Mouse (Mus musculus) limb, embryonic 14.5 days (tissue): ENCODE data around the gene Hist1h2bh. TPM values are rescaled to one million over a fixed set of nuclear protein-coding genes. Genes with fewer than 3 reads are reported as not detected.
A peak's percentile ranks its signal among the peaks of the same experiment; 100 is the strongest.

Source experiments
- ATAC-seq: fragments of 200-750 bp; cut with Nextera tagmentation; 2 replicates; pipeline ENCODE4 v1.8.0; 2017; ENCODE audit warnings: low read depth, moderate number of reproducible peaks, moderate TSS enrichment; ENCODE audit not compliant: low FRiP score
- DNase-seq: peaks from one replicate; pipeline ENCODE4 v3.0.0-alpha.2; 2015; ENCODE audit warnings: low spot score
- H3K27ac ChIP-seq: fragments of 300-500 bp; sonication (generic); replicated peaks from 2 replicates; pipeline ENCODE4 v1.5.1; 2014; ENCODE audit warnings: low read depth, mild to moderate bottlenecking, low read length, moderate library complexity, mixed read lengths
- H3K27me3 ChIP-seq: fragments of 300-500 bp; sonication (generic); 2 replicates; pipeline ENCODE4 v1.6.1; 2014; ENCODE audit warnings: low read length, mixed read lengths; ENCODE audit not compliant: control insufficient read depth, insufficient read depth
- H3K36me3 ChIP-seq: fragments of 300-500 bp; sonication (generic); 2 replicates; pipeline ENCODE4 v1.6.1; 2014; ENCODE audit warnings: mild to moderate bottlenecking, low read length, moderate library complexity, mixed read lengths; ENCODE audit not compliant: control insufficient read depth, insufficient read depth
- H3K4me1 ChIP-seq: fragments of 300-500 bp; sonication (generic); 2 replicates; pipeline ENCODE4 v1.6.1; 2014; ENCODE audit warnings: antibody characterized with exemption, low read length, mixed read lengths; ENCODE audit not compliant: control insufficient read depth, insufficient read depth
- H3K4me2 ChIP-seq: fragments of 300-500 bp; sonication (generic); replicated peaks from 2 replicates; pipeline ENCODE4 v1.6.1; 2014; ENCODE audit warnings: low read depth, mild to moderate bottlenecking, low read length, moderate library complexity; ENCODE audit not compliant: severe bottlenecking
- H3K4me3 ChIP-seq: fragments of 300-500 bp; sonication (generic); replicated peaks from 2 replicates; pipeline ENCODE4 v1.5.1; 2014; ENCODE audit warnings: low read length
- H3K9ac ChIP-seq: fragments of 300-500 bp; sonication (generic); 2 replicates; pipeline ENCODE4 v1.6.1; 2014; ENCODE audit warnings: mild to moderate bottlenecking, low read depth, low read length, moderate library complexity; ENCODE audit not compliant: severe bottlenecking
- H3K9me3 ChIP-seq: fragments of 300-500 bp; sonication (generic); 2 replicates; pipeline ENCODE4 v1.6.1; 2016; ENCODE audit warnings: low read length; ENCODE audit not compliant: control insufficient read depth
- POLR2A ChIP-seq: fragments of 200-500 bp; IDR thresholded peaks from 2 replicates; pipeline ENCODE4 v1.8.0; 2012; ENCODE audit warnings: inconsistent platforms, mild to moderate bottlenecking, moderate library complexity, borderline replicate concordance; ENCODE audit not compliant: insufficient read depth, insufficient read length; ENCODE audit errors: extremely low read depth
- WGBS: fragments of 180-500 bp; shearing (Covaris S2); extraction: QIAGEN DNeasy Blood & Tissue Kit; methylation state at CpG from one replicate; pipeline ENCODE4 v1.1.7; 2014; 5-methylcytosine and 5-hydroxymethylcytosine counted together
- polyA plus RNA-seq, 2 experiments: library from polyadenylated mRNA; depleted of rRNA in 1 of 2; stranded (reverse) in 1 of 2; unstranded in 1 of 2; fragments of >200 nt; fragmentation: Nextera tagmentation in 1 of 2; extraction: Ambion mirVana in 1 of 2; gene quantifications; 2 replicates each; pipeline versions ENCODE4 v1.2.1 to v1.2.3; 2012 to 2014

Hist1h2bh gene
- polyA plus RNA-seq, 2 experiments = 0.48 to 5.2 TPM

DNA sequence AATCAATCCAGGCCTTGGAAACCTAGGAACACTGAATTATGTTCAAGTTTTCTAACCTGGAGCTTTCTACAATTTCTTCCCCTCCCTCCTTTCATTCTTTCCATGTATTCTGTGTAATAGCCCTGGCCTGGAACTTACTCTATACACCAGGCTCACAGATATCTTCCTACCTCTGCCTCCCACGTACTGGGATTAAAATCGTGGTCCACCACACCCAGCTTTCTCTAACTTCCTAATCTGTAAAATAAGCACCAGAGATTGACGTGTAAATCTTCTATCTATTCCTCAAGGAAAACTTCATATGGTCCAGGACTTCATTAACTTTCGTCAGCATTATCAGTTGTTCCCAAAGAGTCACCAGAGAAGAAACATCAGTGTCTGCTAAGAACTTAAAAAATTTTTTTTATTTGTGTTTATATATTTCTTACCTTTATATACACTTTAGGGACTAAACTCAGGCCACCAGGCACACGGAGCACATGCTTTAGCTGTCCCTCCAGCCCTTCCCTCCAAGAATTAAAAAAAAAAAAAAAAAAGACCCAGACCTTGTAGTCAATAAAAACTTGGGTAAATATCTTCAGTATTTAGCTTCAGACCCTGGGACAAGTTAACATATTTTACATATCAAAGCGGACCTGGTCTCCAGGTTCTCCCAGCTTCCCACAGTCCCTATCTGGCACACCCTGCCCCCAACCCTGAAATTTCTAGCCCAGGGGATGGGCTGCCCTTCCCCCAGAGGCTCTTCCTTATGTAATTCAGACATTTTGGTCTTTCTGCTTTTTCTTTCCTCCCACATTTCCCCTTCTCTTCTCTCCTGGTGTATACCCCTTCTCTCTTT lies 39.2 kb upstream of the Hist1h2bh start:
- TF ChIP-seq POLR2A = no peak
- H3K4me3 ChIP-seq = peak overlapping the region; percentile 49
- peak overlapping the region; percentile 94 for H3K27ac ChIP-seq
- peak overlapping the region; percentile 70 for H3K4me2 ChIP-seq
- ATAC-seq (no peak), DNase-seq (no peak)
- no peaks in the 10 kb centered on the region for H3K9me3 ChIP-seq
- H3K27me3 ChIP-seq = no peaks in the 10 kb centered on the region
- H3K36me3 ChIP-seq = no peaks in the 10 kb centered on the region
- H3K4me1 ChIP-seq = peaks cover 25% of the 10 kb centered on the region
- H3K9ac ChIP-seq = peak overlapping the region; percentile 66
- 9% methylated on average over 6 of the region's 6 CpGs for WGBS

GRCm38 (mm10) chr13:23581408-23582218 lies 38.4 kb upstream of the Hist1h2bh start, which contains the start of gene Hist1h4d:
Gene Hist1h4d, plus strand, starts transcription at chr13:23581598.
- H3K27ac ChIP-seq = peak within 1 kb of the TSS; percentile 71
- H3K36me3 ChIP-seq = no peaks in the 10 kb centered on the region
- no peaks in the 10 kb centered on the region for H3K27me3 ChIP-seq
- no peaks in the 10 kb centered on the region for H3K9me3 ChIP-seq
- H3K9ac ChIP-seq = peak within 1 kb of the TSS; percentile 66
- peak; percentile 99; the same call in 1 of the 2 replicates for TF ChIP-seq POLR2A
- WGBS = under 1% methylated on average over 42 of the region's 43 CpGs
- peak within 1 kb of the TSS; percentile 70 for H3K4me2 ChIP-seq
- peak within 1 kb of the TSS; percentile 49 for H3K4me3 ChIP-seq
- ATAC-seq (peak; percentile 89), DNase-seq (peak; percentile 99)
- H3K4me1 ChIP-seq = peaks cover 25% of the 10 kb centered on the region

GRCm38 (mm10) chr13:23577835-23578234 lies 34.6 kb upstream of the Hist1h2bh start:
- H3K9ac ChIP-seq = no peak overlapping the region
- H3K4me3 ChIP-seq = no peak overlapping the region; the same call in 1 of the 2 replicates
- H3K27ac ChIP-seq = no peak overlapping the region
- no peaks in the 10 kb centered on the region for H3K27me3 ChIP-seq
- H3K9me3 ChIP-seq = no peaks in the 10 kb centered on the region
- ATAC-seq (no peak), DNase-seq (no peak)
- H3K4me1 ChIP-seq = peaks cover 22% of the 10 kb centered on the region
- no peak overlapping the region for H3K4me2 ChIP-seq
- H3K36me3 ChIP-seq = no peaks in the 10 kb centered on the region
- TF ChIP-seq POLR2A = no peak
- 87% methylated on average over 1 of the region's 1 CpGs for WGBS

GRCm38 (mm10) chr13:23576906-23577639 lies 33.9 kb upstream of the Hist1h2bh start:
- Histone ChIP-seq H3K9ac (peak overlapping the region; percentile 74), H3K36me3 (no peaks in the 10 kb centered on the region), H3K27me3 (no peaks in the 10 kb centered on the region), H3K27ac (peak overlapping the region; percentile 87), H3K4me2 (peak overlapping the region; percentile 63), H3K9me3 (no peaks in the 10 kb centered on the region), H3K4me1 (peaks cover 25% of the 10 kb centered on the region), H3K4me3 (peak overlapping the region; percentile 40)
- ATAC-seq (no peak), DNase-seq (no peak)
- 41% methylated on average over 6 of the region's 6 CpGs for WGBS
- no peak for TF ChIP-seq POLR2A
